Mouse (Mus musculus): ENCODE results near the gene Bach1.
"Not testable (repeated sequence)": the region's sequence is repeated elsewhere in the genome, so short reads cannot be mapped to it uniquely, and the experiment has no call there.

The Bach1 gene

GRCm38 (mm10) chr16:87680912-87681634 is 17.7 kb upstream of the Bach1 start:
- DNase-seq (ENCODE audit: low read depth, low spot score): no peak

DNA sequence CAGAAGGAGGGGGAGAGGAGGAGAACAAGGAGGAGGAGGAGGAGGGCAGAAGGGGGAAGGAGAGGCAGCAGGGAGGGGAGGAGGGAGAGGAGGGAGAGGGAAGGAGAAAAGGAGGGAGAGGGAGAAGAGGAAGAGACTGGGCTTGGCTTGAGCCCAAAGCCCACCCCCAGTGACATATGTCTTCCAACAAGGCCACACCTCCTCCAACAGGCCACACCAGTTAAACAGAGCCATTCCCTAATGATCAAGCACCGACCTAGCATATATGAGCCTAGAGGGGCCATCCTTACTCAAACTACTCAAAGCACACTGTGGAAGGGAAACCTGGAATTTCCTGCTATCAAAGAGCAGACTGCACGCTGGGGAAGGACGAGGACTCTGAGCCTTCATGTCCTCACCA is 16.9 kb upstream of the Bach1 start:
- no peak for DNase-seq (ENCODE audit: low read depth, low spot score)

DNA sequence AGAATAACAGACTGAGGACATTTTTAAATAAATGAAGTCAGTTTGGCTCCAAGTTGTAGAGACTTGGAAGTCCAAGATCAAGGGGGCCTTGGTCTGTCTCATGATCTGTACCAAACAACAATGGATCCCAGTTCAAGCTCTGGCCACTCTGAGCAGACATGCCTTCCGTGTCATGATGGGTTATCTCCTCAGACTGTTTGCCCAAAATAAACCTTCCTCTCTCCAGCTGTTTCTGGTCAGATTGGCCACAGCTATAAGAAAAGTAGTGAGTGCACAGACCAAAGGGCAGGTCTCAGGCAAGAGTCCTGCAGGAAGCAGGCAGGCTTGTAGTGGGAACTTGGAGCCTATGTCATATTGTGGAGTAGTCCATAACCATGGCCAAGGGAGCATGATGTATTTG is 12.3 kb upstream of the Bach1 start:
- no peak for DNase-seq (ENCODE audit: low read depth, low spot score)

GRCm38 (mm10) chr16:87687346-87687745 is 11.4 kb upstream of the Bach1 start:
- DNase-seq (ENCODE audit: low read depth, low spot score): no peak

GRCm38 (mm10) chr16:87688328-87688727 is 10.4 kb upstream of the Bach1 start:
- DNase-seq (ENCODE audit: low read depth, low spot score): not testable (repeated sequence)

DNA sequence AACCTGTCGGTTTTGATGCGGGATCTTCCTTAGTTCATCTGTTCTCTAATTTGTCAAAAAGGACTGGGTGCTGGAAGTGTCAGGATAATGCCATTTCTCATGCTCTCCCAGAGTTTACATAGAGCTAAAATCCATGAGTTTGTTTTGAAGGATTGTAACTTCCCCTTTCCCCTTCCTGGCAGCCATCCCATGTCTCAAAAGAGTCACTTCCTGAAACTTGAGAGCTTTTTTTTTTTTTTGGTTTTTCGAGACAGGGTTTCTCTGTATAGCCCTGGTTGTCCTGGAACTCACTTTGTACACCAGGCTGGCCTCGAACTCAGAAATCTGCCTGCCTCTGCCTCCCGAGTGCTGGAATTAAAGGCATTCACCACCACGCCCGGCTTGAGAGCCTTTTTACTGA is 9.9 kb upstream of the Bach1 start:
- not testable (repeated sequence) for DNase-seq (ENCODE audit: low read depth, low spot score)

DNA sequence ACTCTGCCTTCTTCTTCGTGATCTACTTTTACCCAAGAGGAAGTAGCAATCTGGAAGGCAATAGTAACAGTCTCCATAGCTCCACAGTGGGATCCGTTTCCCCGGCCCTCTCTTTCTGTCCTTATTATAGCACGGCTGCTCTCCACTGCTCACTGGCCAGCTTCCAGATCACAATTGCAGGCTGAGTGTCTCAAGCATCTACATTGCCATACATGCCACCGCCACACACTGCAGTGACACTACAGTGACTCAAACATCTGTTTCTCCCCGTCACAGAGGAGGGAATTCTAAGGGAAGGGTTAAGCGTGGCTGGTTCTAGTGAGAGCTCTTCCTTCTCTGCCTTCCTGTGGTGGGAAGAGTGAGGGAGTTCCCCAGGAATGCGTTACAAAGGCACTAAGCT is 9.5 kb upstream of the Bach1 start:
- DNase-seq (ENCODE audit: low read depth, low spot score): no peak

- no peak for DNase-seq (ENCODE audit: low read depth, low spot score)
Measured at GRCm38 (mm10) chr16:87690506-87690905, 8.2 kb upstream of the Bach1 start.

DNA sequence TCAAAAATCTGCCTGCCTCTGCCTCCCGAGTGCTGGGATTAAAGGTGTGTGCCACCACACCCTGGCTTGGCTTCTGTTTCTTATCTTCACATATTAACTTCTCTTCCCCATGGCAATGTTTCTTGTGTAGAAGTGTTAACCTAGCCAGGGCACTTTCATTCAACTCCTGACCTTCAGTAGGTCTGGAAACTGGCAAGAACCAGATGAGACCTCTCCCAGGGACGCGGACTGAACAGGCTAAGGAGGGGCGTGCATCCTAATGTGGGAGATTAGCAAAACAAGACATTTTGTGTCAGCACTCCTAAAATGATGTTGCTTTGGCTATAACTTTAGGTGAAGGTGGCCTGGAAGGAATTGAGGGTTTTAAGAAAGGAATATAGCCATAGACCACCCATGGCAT is 7.6 kb upstream of the Bach1 start:
- DNase-seq (ENCODE audit: low read depth, low spot score): no peak

GRCm38 (mm10) chr16:87692591-87692990 is 6.2 kb upstream of the Bach1 start:
- DNase-seq (ENCODE audit: low read depth, low spot score): no peak

DNA sequence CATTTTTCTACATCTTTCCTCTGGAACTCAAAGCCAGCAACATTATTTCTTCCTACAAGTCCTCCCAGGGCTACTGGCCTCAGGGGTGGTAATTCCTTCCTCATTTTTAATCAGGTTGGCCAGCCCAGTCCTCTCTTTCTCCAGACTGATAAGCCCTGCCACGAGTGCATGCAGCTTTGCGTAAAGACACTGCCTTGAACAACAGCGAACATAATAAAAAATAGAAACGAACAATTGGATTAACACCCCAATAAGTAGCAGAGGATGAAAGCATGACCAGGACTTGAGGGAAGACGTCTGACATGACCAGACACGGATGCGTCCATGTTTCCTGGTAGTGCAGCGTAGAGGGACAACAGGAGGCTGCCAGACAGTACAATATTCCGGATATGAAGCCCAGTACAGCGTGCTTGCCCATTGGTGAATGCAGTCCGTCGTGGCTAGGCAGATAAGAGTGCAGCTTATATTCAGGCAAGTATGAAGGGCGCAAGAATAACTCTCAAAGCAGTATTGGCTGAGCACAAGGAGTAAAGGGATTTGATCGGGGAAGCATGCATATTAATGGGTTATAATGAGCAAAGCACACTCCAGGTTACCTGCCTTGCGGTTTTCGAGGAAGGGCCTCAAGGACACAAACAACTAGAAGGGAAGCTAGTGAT is 909 bp upstream of the Bach1 start:
- no peak for DNase-seq (ENCODE audit: low read depth, low spot score)

- DNase-seq (ENCODE audit: low read depth, low spot score): no peak
Measured at GRCm38 (mm10) chr16:87699306-87699692, 554 bp downstream of the Bach1 start.

- DNase-seq (ENCODE audit: low read depth, low spot score): no peak
Measured at GRCm38 (mm10) chr16:87699693-87700394, 1.1 kb downstream of the Bach1 start.

- DNase-seq (ENCODE audit: low read depth, low spot score): no peak
Measured at GRCm38 (mm10) chr16:87700395-87700765, 1.6 kb downstream of the Bach1 start.

- DNase-seq (ENCODE audit: low read depth, low spot score): no peak
Measured at GRCm38 (mm10) chr16:87701891-87702290, 3.1 kb downstream of the Bach1 start.

GRCm38 (mm10) chr16:87702881-87703280 is 4.1 kb downstream of the Bach1 start:
- DNase-seq (ENCODE audit: low read depth, low spot score): no peak

DNA sequence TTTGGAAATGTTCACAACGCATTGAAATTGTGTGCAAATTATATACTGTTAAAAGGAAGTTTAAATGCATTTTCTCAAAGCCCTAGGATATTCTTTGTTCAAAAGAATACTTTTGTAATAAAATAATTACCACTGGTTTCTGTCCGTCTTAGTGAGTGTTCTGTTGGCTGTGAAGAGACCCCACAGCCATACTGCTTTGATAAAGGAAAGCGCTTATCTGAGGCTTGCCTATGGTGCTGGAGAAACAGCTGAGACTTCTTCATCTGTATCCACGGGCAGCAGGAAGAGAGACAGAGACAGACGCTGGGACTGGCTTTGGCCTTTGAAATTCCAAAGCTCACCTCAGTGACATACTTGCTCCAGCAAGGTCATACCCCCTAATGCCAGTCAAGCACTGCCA is 5.5 kb downstream of the Bach1 start:
- DNase-seq (ENCODE audit: low read depth, low spot score): no peak

DNA sequence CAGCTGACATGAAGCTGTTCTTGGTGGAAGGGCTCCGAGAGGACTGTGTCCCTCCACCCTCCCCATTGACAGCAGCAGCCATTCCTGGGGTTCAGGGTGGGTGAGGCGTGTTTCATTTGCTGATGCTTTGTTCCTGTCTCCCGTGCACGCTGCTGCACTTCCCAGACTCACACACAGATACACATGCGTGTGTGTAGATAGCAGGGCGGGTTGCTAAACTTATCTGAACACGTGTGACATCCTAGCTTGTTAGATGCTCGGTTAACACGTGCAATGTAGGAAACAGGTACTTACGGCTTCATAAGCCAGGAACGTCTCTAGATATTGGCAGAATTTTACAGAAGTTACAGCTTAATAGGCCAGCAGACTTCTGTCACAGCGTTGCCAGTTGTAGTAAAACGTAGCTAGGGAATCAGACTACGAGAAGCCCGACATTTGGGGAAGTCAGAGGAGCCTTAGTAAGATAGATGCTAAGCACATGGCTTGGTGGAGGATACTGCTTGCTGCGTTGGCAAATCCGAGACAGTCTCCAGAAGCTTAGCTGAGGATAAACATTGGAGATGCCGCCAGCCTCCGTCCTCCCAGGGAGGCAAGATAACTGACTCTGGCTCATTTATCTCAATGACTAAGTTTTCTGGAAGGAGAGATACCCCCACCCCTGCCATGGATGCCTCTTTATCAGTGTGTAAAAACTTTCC is 7.3 kb downstream of the Bach1 start:
- DNase-seq (ENCODE audit: low read depth, low spot score): no peak

DNA sequence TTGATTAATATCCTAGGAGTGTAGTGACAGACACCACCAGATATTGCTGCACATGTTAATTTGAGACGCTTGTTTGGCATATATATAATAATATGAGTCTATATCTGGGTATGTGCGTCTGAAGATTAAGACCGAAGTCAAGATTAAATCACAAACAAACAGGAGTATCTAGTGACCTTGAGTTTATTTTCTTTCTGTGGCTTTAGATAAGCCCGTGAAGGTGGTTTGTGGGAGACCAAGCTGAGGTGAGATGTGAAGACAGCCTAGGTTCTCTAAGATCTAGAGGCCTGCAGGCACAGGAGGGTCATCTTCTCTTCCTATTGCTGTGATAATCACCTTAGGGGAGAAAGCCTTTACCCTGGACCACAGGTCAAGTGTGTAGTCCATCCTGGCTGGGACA is 8.6 kb downstream of the Bach1 start:
- DNase-seq (ENCODE audit: low read depth, low spot score): no peak

- DNase-seq (ENCODE audit: low read depth, low spot score): no peak
Measured at GRCm38 (mm10) chr16:87708570-87708969, 9.8 kb downstream of the Bach1 start.

- DNase-seq (ENCODE audit: low read depth, low spot score): no peak
Measured at GRCm38 (mm10) chr16:87709144-87709543, 10.4 kb downstream of the Bach1 start.

GRCm38 (mm10) chr16:87709971-87710370 is 11.2 kb downstream of the Bach1 start:
- no peak for DNase-seq (ENCODE audit: low read depth, low spot score)

All from A20 (cell line).